Mouse (Mus musculus) embryonic facial prominence, embryonic 15.5 days (tissue): Measurements from ENCODE around the gene Lnx1. TPM values are rescaled to one million over a fixed set of nuclear protein-coding genes. Genes with fewer than 3 reads are reported as not detected.

Experiments
- ATAC-seq: fragments of 200-750 bp; cut with Nextera tagmentation; 2 replicates; pipeline ENCODE4 v1.8.0; 2017; ENCODE audit warnings: low read depth, moderate TSS enrichment; ENCODE audit not compliant: insufficient number of reproducible peaks, low FRiP score, low TSS enrichment
- H3K27ac ChIP-seq: fragments of 300-500 bp; sonication (generic); replicated peaks from 2 replicates; pipeline ENCODE4 v1.5.1; 2015; ENCODE audit warnings: mild to moderate bottlenecking, inconsistent platforms
- H3K27me3 ChIP-seq: fragments of 300-500 bp; sonication (generic); 2 replicates; pipeline ENCODE4 v1.6.1; 2015; ENCODE audit warnings: inconsistent platforms
- H3K36me3 ChIP-seq: fragments of 300-500 bp; sonication (generic); 2 replicates; pipeline ENCODE4 v1.6.1; 2015; ENCODE audit warnings: mild to moderate bottlenecking, inconsistent platforms
- H3K4me1 ChIP-seq: fragments of 300-500 bp; sonication (generic); 2 replicates; pipeline ENCODE4 v1.6.1; 2015; ENCODE audit warnings: inconsistent platforms
- H3K4me2 ChIP-seq: fragments of 300-500 bp; sonication (generic); replicated peaks from 2 replicates; pipeline ENCODE4 v1.6.1; 2015; ENCODE audit warnings: mild to moderate bottlenecking, inconsistent platforms
- H3K4me3 ChIP-seq: fragments of 300-500 bp; sonication (generic); replicated peaks from 2 replicates; pipeline ENCODE4 v1.5.1; 2015; ENCODE audit warnings: mild to moderate bottlenecking, inconsistent platforms
- H3K9ac ChIP-seq: fragments of 300-500 bp; sonication (generic); 2 replicates; pipeline ENCODE4 v1.6.1; 2015; ENCODE audit warnings: inconsistent platforms
- H3K9me3 ChIP-seq: fragments of 300-500 bp; sonication (generic); replicated peaks from 2 replicates; pipeline ENCODE4 v1.6.1; 2016; ENCODE audit warnings: inconsistent platforms
- WGBS: fragments of 180-500 bp; shearing (Covaris S2); methylation state at CpG from one replicate; pipeline ENCODE4 v1.1.7; 2015; 5-methylcytosine and 5-hydroxymethylcytosine counted together
- polyA plus RNA-seq: library from polyadenylated mRNA; unstranded; fragments of >200 nt; fragmentation: Nextera tagmentation; extraction: Ambion mirVana; gene quantifications from 2 replicates; pipeline ENCODE4 v1.2.1, GENCODE M21; 2015

The Lnx1 gene
- polyA plus RNA-seq, 1 experiment from 2014 or later: 4.4 TPM

GRCm38 (mm10) chr5:74606213-74606612, 96.5 kb downstream of the Lnx1 start:
- Histone ChIP-seq H3K9ac (no peak overlapping the region), H3K4me1 (peaks cover 5% of the 10 kb centered on the region; the same call in 1 of the 2 replicates), H3K36me3 (no peaks in the 10 kb centered on the region), H3K9me3 (no peaks in the 10 kb centered on the region), H3K27me3 (no peaks in the 10 kb centered on the region), H3K4me2 (no peak overlapping the region), H3K27ac (no peak overlapping the region), H3K4me3 (no peak overlapping the region)
- WGBS: 90% methylated on average over 8 of the region's 8 CpGs
- ATAC-seq: no peak

- no peak overlapping the region for H3K4me2 ChIP-seq
- H3K36me3 ChIP-seq: 0 out of 2 replicates have a peak, but pooled peaks cover 4% of the 10 kb centered on the region
- WGBS: 65% methylated on average over 4 of the region's 4 CpGs
- ATAC-seq: no peak
- H3K27me3 ChIP-seq: no peaks in the 10 kb centered on the region
- H3K9me3 ChIP-seq: no peaks in the 10 kb centered on the region
- H3K9ac ChIP-seq: no peak overlapping the region
- H3K4me1 ChIP-seq: peaks cover 8% of the 10 kb centered on the region; the same call in 1 of the 2 replicates
- no peak overlapping the region for H3K4me3 ChIP-seq
- H3K27ac ChIP-seq: no peak overlapping the region
These were observed 99.4 kb downstream of the Lnx1 start for GRCm38 (mm10) chr5:74603306-74603705.

GRCm38 (mm10) chr5:74602371-74602770, 100.3 kb downstream of the Lnx1 start:
- Histone ChIP-seq H3K36me3 (peaks cover 4% of the 10 kb centered on the region; the same call in 1 of the 2 replicates), H3K9me3 (no peaks in the 10 kb centered on the region), H3K4me1 (peaks cover 8% of the 10 kb centered on the region; the same call in 1 of the 2 replicates), H3K4me3 (no peak overlapping the region), H3K9ac (no peak overlapping the region), H3K27ac (no peak overlapping the region), H3K27me3 (no peaks in the 10 kb centered on the region), H3K4me2 (no peak overlapping the region)
- 51% methylated on average over 10 of the region's 10 CpGs for WGBS
- no peak for ATAC-seq

GRCm38 (mm10) chr5:74601965-74602364, 100.7 kb downstream of the Lnx1 start:
- H3K9ac ChIP-seq: no peak overlapping the region
- H3K4me3 ChIP-seq: no peak overlapping the region
- H3K27ac ChIP-seq: no peak overlapping the region
- 56% methylated on average over 6 of the region's 6 CpGs for WGBS
- H3K4me2 ChIP-seq: no peak overlapping the region
- ATAC-seq: no peak
- H3K9me3 ChIP-seq: no peaks in the 10 kb centered on the region
- H3K36me3 ChIP-seq: peaks cover 4% of the 10 kb centered on the region; the same call in 1 of the 2 replicates
- peaks cover 8% of the 10 kb centered on the region; the same call in 1 of the 2 replicates for H3K4me1 ChIP-seq
- no peaks in the 10 kb centered on the region for H3K27me3 ChIP-seq

GRCm38 (mm10) chr5:74601171-74601570, 101.5 kb downstream of the Lnx1 start:
- H3K4me2 ChIP-seq: no peak overlapping the region
- 64% methylated on average over 3 of the region's 3 CpGs for WGBS
- peaks cover 8% of the 10 kb centered on the region; the same call in 1 of the 2 replicates for H3K4me1 ChIP-seq
- no peak for ATAC-seq
- H3K27me3 ChIP-seq: no peaks in the 10 kb centered on the region
- H3K4me3 ChIP-seq: no peak overlapping the region
- no peak overlapping the region for H3K9ac ChIP-seq
- H3K27ac ChIP-seq: no peak overlapping the region
- H3K9me3 ChIP-seq: no peaks in the 10 kb centered on the region
- H3K36me3 ChIP-seq: peaks cover 10% of the 10 kb centered on the region

GRCm38 (mm10) chr5:74600010-74600409, 102.7 kb downstream of the Lnx1 start:
- Histone ChIP-seq H3K36me3 (peaks cover 16% of the 10 kb centered on the region), H3K4me3 (no peak overlapping the region), H3K9me3 (no peaks in the 10 kb centered on the region), H3K27me3 (no peaks in the 10 kb centered on the region), H3K9ac (no peak overlapping the region), H3K4me1 (peaks cover 8% of the 10 kb centered on the region; the same call in 1 of the 2 replicates), H3K27ac (no peak overlapping the region), H3K4me2 (no peak overlapping the region)
- 79% methylated on average over 5 of the region's 5 CpGs for WGBS
- no peak for ATAC-seq

DNA sequence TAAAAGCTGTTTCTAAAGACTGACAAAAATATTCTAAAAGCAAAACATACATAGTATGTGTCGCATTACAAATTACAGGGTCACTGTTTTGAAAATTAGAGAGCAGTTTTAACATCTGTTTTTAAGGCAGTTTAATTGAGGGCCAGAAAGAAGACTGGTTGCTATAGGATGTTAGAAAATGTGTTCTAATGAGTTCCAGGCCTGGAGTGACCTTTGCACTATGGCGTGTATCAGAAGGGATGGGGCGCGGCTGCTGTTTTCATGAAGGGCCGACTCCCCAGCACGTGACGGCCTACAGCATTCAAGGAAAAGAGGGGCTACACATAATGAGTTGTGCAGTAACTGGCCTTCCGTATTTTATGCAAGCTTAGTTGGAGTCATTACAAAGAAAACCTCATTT, 109.6 kb downstream of the Lnx1 start:
- H3K9me3 ChIP-seq: no peaks in the 10 kb centered on the region
- peaks cover 57% of the 10 kb centered on the region for H3K36me3 ChIP-seq

GRCm38 (mm10) chr5:74591413-74591812, 111.3 kb downstream of the Lnx1 start:
- Histone ChIP-seq H3K9me3 (no peaks in the 10 kb centered on the region), H3K36me3 (peaks cover 63% of the 10 kb centered on the region), H3K4me3 (no peak overlapping the region), H3K27me3 (no peaks in the 10 kb centered on the region), H3K4me1 (peaks cover 3% of the 10 kb centered on the region; the same call in 1 of the 2 replicates), H3K9ac (no peak overlapping the region), H3K27ac (no peak overlapping the region), H3K4me2 (no peak overlapping the region)
- no peak for ATAC-seq
- WGBS: 76% methylated on average over 5 of the region's 5 CpGs

More for the DNA sequence above, 109.6 kb downstream of the Lnx1 start:
- H3K9ac ChIP-seq: no peak overlapping the region
- no peaks in the 10 kb centered on the region for H3K27me3 ChIP-seq
- 39% methylated on average over 8 of the region's 8 CpGs for WGBS
- no peak overlapping the region for H3K4me2 ChIP-seq
- ATAC-seq: peak; percentile 65; the same call in 1 of the 2 replicates
- H3K4me1 ChIP-seq: peaks cover 3% of the 10 kb centered on the region; the same call in 1 of the 2 replicates
- H3K27ac ChIP-seq: no peak overlapping the region; the same call in 1 of the 2 replicates
- no peak overlapping the region for H3K4me3 ChIP-seq

DNA sequence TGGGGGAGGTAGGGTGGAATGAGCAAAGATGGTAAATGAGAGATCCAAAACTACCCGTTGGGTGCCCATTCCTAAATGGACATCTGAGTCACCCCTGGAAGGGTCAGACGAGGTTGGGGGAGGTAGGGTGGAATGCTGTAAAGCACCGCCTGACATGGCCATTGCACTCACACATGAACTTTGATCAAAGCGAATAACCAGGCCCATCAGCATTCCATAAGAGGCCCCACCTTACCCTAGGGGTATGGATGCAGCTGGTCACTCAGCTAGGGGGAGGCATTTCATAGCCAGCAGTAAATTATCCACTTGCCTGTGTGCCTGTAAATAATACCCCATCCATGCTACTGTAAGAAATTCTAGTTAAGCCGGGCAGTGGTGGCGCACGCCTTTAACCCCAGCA, 113.6 kb downstream of the Lnx1 start:
- H3K9ac ChIP-seq: no peak overlapping the region
- no peak overlapping the region for H3K4me3 ChIP-seq
- H3K27me3 ChIP-seq: no peaks in the 10 kb centered on the region
- H3K4me2 ChIP-seq: no peak overlapping the region
- no peak overlapping the region for H3K27ac ChIP-seq
- peaks cover 51% of the 10 kb centered on the region for H3K36me3 ChIP-seq
- 88% methylated on average over 7 of the region's 7 CpGs for WGBS
- ATAC-seq: no peak
- no peaks in the 10 kb centered on the region for H3K9me3 ChIP-seq
- H3K4me1 ChIP-seq: peaks cover 3% of the 10 kb centered on the region; the same call in 1 of the 2 replicates

DNA sequence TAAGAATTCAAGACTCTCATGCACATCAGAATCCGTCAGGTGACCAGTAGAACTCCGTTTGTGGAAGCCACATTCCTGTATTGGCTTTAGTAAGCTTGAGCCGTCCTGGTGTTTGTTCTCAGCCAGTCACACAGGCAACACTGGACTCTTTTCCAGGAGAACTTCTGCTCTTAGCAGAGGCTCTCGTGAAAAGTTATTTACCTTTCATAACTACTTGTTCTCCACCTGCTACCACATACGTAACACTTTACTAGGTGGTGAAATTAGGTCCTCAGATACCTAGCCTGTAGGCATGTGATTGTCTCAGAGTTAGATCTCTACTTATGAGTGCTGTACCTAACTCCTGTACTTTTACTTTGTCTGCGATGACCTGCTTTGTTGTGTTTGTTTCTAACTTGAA, 130.9 kb downstream of the Lnx1 start:
- Histone ChIP-seq H3K27me3 (no peaks in the 10 kb centered on the region), H3K9me3 (no peaks in the 10 kb centered on the region), H3K4me2 (no peak overlapping the region), H3K27ac (no peak overlapping the region), H3K4me3 (no peak overlapping the region), H3K4me1 (no peaks in the 10 kb centered on the region), H3K36me3 (peaks cover 15% of the 10 kb centered on the region), H3K9ac (no peak overlapping the region)
- no peak for ATAC-seq
- WGBS: 90% methylated on average over 6 of the region's 6 CpGs

- H3K27me3 ChIP-seq: no peaks in the 10 kb centered on the region
- 90% methylated on average over 1 of the region's 1 CpGs for WGBS
- H3K4me1 ChIP-seq: no peaks in the 10 kb centered on the region
- ATAC-seq: no peak
- no peak overlapping the region for H3K4me3 ChIP-seq
- H3K9ac ChIP-seq: no peak overlapping the region
- no peaks in the 10 kb centered on the region for H3K9me3 ChIP-seq
- H3K36me3 ChIP-seq: peaks cover 64% of the 10 kb centered on the region
- no peak overlapping the region for H3K4me2 ChIP-seq
- no peak overlapping the region for H3K27ac ChIP-seq
These were observed 141.6 kb downstream of the Lnx1 start for GRCm38 (mm10) chr5:74561151-74561550.

DNA sequence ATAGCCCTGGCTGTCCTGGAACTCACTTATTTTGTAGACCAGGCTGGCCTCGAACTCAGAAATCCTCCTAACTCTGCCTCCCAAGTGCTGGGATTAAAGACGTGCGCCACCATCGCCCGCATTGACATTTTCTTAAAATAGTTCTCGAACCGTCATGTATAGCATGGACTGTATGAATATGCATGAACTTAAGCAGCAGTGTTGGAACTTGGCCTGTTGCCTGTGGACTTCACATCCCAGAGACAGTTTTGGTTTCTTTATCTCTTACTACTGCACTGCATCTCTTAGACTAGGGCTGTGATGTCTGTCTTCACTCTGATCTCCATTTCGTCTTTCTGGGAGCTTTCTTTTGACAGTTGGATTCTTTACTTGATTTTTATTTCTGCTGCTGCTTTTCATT, 153.1 kb downstream of the Lnx1 start:
- no peak for ATAC-seq
- no peaks in the 10 kb centered on the region for H3K9me3 ChIP-seq
- 89% methylated on average over 8 of the region's 8 CpGs for WGBS
- no peaks in the 10 kb centered on the region for H3K4me1 ChIP-seq
- no peak overlapping the region for H3K9ac ChIP-seq
- H3K27me3 ChIP-seq: no peaks in the 10 kb centered on the region
- H3K4me3 ChIP-seq: no peak overlapping the region
- H3K36me3 ChIP-seq: peaks cover 52% of the 10 kb centered on the region
- no peak overlapping the region for H3K4me2 ChIP-seq
- no peak overlapping the region for H3K27ac ChIP-seq
